Mouse (Mus musculus) thymus, adult 2 months (tissue): ENCODE data around the gene Dhx35.

Source experiments
- CTCF ChIP-seq: fragments of 200-500 bp; IDR thresholded peaks from 2 replicates; pipeline ENCODE4 v1.5.1; 2012; ENCODE audit warnings: mild to moderate bottlenecking, control low read depth, low read length, moderate library complexity, borderline replicate concordance; ENCODE audit not compliant: control insufficient read depth, poor library complexity, insufficient read depth; ENCODE audit errors: extremely low read depth
- POLR2A ChIP-seq: fragments of 200-500 bp; IDR thresholded peaks from 2 replicates; pipeline ENCODE4 v1.6.1; 2012; ENCODE audit warnings: mild to moderate bottlenecking, low read length, control low read depth, moderate library complexity; ENCODE audit not compliant: control insufficient read depth, poor library complexity, insufficient read depth; ENCODE audit errors: extremely low read depth

DNA sequence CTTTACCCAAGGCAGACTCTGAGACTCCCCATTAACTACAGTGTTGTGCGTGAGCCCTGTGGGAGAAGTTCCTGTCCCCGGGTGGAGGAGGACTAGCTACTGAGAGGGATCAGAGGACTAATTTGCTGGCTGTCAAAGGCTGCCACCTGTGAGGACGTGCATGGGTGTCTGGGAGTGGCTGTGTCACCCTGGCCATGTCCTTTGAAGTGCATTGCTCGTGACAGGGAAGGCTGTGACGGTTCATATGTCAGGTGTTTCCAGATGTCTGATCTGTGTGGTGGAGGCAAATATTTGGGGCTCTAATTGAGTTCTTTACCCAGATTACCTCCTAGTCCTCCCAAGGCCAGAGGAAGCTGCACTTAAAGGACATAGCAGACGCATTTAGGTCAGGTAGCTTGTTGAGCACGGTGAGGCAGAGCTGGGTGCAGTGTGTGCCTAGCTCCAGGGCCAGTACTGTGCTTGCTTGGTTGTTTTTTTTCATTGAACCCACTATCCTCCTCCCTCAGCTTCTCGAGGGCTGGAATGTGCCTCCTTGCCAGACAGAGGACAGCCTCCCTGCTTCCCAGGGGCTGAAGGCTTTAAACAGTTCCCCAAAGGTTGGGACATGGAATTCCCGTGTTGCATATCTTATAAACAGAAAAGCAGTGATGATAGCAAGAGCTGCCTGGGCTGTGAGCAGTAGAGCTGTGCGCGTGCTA, 23.4 kb upstream of the Dhx35 start:
- TF ChIP-seq POLR2A (no peak), CTCF (no peak)
